Mouse (Mus musculus): Measurements from ENCODE around the gene Lgals7. TPM values are rescaled to one million over a fixed set of nuclear protein-coding genes. Genes with fewer than 3 reads are reported as not detected.

The Lgals7 gene
- total and polyA plus RNA-seq, 2 experiments from 2014 or later = 3.8 to 12.5 TPM

DNA sequence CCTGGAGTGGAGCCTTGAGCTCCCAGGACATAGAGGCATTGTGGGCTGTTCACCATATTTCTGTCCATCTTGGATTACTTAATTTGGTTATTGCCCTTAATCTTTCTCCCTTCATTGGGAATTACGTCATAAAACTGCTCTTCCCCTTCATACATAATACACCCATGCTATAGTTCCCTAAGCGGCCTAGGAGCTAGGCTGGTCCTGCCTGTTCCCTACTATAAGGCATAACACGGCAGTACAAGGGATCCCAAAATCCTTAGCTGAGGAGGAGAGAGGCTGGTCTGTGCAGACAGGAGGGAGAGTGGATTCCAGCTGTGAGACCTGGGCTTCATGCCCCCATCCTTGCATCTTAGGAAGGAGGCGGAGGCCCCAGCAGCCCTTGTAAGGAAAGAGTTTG lies 45.7 kb upstream of the Lgals7 start:
- DNase-seq (ENCODE audit: low spot score) (no peak), ATAC-seq (ENCODE audit: low FRiP score) (no peak)
- Histone ChIP-seq H3K27me3 (ENCODE audit: insufficient read depth, low read length) (no peaks in the 10 kb centered on the region), H3K9me3 (ENCODE audit: low read length) (no peaks in the 10 kb centered on the region), H3K4me1 (ENCODE audit: insufficient read depth, low read length) (0 out of 2 replicates have a peak, but pooled peaks cover under 1% of the 10 kb centered on the region), H3K36me3 (ENCODE audit: insufficient read depth, low read length) (peaks cover 76% of the 10 kb centered on the region), H3K27ac (ENCODE audit: low read depth, low read length) (no peak overlapping the region), H3K4me3 (ENCODE audit: low read depth, low read length) (no peak overlapping the region), H3K9ac (replicated peaks; ENCODE audit: low read length, poor library complexity, severe bottlenecking) (no peak overlapping the region), H3K4me2 (ENCODE audit: low read depth, low read length, poor library complexity, severe bottlenecking) (no peak overlapping the region)
- TF ChIP-seq CTCF (IDR thresholded peaks at IDR 0.05) = no peak
- WGBS = 79% methylated on average over 4 of the region's 4 CpGs

DNA sequence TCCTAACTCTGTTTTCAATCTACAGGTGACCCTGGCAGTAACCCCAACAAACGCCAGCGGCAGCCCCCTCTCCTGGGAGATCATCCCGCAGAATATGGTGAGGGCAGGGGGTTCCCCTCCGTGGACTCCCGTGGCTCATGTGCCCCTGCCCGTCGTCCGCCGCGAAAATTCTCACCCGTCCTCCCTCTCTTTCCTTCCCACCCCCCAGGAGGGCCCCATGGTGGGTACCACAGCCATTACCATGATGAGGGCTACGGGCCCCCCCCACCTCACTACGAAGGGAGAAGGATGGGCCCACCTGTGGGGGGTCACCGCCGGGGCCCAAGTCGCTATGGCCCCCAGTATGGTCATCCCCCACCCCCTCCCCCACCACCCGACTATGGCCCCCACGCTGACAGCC lies 45.2 kb upstream of the Lgals7 start:
- H3K4me2 ChIP-seq (ENCODE audit: low read depth, low read length, poor library complexity, severe bottlenecking) = no peak overlapping the region
- no peaks in the 10 kb centered on the region for H3K27me3 ChIP-seq (ENCODE audit: insufficient read depth, low read length)
- no peaks in the 10 kb centered on the region for H3K9me3 ChIP-seq (ENCODE audit: low read length)
- 80% methylated on average over 18 of the region's 18 CpGs for WGBS
- H3K4me3 ChIP-seq (ENCODE audit: low read depth, low read length) = no peak overlapping the region
- H3K9ac ChIP-seq (replicated peaks; ENCODE audit: low read length, poor library complexity, severe bottlenecking) = no peak overlapping the region
- no peaks in the 10 kb centered on the region for H3K4me1 ChIP-seq (ENCODE audit: insufficient read depth, low read length)
- no peak for TF ChIP-seq CTCF (IDR thresholded peaks at IDR 0.05)
- DNase-seq (ENCODE audit: low spot score) = no peak
- no peak for ATAC-seq (ENCODE audit: low FRiP score)
- no peak overlapping the region for H3K27ac ChIP-seq (ENCODE audit: low read depth, low read length)
- peaks cover 74% of the 10 kb centered on the region for H3K36me3 ChIP-seq (ENCODE audit: insufficient read depth, low read length)

DNA sequence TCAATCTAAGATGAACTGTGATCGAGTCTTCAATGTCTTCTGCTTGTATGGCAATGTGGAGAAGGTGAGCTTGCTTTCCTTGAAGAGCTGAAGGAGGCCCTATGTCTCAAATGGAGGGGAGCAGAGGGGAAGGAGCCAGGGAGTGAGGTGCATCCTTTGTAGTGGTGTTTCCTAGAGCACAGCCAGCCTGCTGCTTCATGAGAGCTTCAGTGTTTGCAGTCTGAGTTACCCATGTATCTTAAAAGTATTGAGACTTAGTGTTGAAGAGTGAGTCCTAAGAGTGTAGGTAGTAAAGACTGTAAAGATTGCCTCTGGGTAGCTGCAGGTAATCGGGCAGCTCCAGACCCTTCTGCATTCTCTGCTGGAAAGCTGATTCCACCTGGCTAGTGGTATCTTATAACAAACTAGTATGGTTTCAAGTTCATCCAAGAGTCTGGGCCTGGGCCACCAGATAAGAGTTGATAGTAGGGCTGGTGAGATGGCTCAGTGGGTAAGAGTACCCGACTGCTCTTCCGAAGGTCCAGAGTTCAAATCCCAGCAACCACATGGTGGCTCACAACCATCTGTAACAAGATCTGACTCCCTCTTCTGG lies 44.7 kb upstream of the Lgals7 start:
- Histone ChIP-seq H3K9ac (replicated peaks; ENCODE audit: low read length, poor library complexity, severe bottlenecking) (no peak overlapping the region), H3K27me3 (ENCODE audit: insufficient read depth, low read length) (no peaks in the 10 kb centered on the region), H3K4me2 (ENCODE audit: low read depth, low read length, poor library complexity, severe bottlenecking) (no peak overlapping the region), H3K36me3 (ENCODE audit: insufficient read depth, low read length) (peaks cover 69% of the 10 kb centered on the region), H3K9me3 (ENCODE audit: low read length) (no peaks in the 10 kb centered on the region), H3K4me1 (ENCODE audit: insufficient read depth, low read length) (no peaks in the 10 kb centered on the region), H3K4me3 (ENCODE audit: low read depth, low read length) (no peak overlapping the region), H3K27ac (ENCODE audit: low read depth, low read length) (no peak overlapping the region)
- no peak for ATAC-seq (ENCODE audit: low FRiP score)
- 83% methylated on average over 4 of the region's 4 CpGs for WGBS
- no peak for TF ChIP-seq CTCF (IDR thresholded peaks at IDR 0.05)
- no peak for DNase-seq (ENCODE audit: low spot score)

DNA sequence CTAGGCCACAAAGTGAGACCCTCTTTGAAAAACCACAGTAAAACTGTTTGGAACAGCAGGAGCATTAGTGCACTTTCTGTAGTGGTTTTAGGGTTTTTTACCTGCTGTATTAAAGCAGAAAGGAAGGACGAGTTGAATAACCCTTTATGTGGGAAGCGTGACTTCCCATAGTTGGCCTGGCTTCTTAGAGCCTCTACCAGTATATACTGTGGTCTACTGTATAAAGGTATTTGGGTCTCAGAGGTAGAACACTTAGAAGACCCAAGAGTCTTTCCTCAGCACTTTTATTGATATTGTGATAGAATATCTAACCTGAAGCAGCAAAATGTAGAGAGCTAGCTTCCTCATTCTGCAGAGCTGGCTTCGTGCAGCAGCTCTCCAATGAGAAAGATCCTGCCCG lies 44.1 kb upstream of the Lgals7 start:
- Histone ChIP-seq H3K4me3 (ENCODE audit: low read depth, low read length) (no peak overlapping the region), H3K27me3 (ENCODE audit: insufficient read depth, low read length) (no peaks in the 10 kb centered on the region), H3K9ac (replicated peaks; ENCODE audit: low read length, poor library complexity, severe bottlenecking) (no peak overlapping the region), H3K27ac (ENCODE audit: low read depth, low read length) (no peak overlapping the region), H3K4me1 (ENCODE audit: insufficient read depth, low read length) (no peaks in the 10 kb centered on the region), H3K9me3 (ENCODE audit: low read length) (no peaks in the 10 kb centered on the region), H3K36me3 (ENCODE audit: insufficient read depth, low read length) (peaks cover 64% of the 10 kb centered on the region), H3K4me2 (ENCODE audit: low read depth, low read length, poor library complexity, severe bottlenecking) (no peak overlapping the region)
- 82% methylated on average over 4 of the region's 4 CpGs for WGBS
- TF ChIP-seq CTCF (IDR thresholded peaks at IDR 0.05) = no peak
- ATAC-seq (ENCODE audit: low FRiP score) = no peak
- no peak for DNase-seq (ENCODE audit: low spot score)

DNA sequence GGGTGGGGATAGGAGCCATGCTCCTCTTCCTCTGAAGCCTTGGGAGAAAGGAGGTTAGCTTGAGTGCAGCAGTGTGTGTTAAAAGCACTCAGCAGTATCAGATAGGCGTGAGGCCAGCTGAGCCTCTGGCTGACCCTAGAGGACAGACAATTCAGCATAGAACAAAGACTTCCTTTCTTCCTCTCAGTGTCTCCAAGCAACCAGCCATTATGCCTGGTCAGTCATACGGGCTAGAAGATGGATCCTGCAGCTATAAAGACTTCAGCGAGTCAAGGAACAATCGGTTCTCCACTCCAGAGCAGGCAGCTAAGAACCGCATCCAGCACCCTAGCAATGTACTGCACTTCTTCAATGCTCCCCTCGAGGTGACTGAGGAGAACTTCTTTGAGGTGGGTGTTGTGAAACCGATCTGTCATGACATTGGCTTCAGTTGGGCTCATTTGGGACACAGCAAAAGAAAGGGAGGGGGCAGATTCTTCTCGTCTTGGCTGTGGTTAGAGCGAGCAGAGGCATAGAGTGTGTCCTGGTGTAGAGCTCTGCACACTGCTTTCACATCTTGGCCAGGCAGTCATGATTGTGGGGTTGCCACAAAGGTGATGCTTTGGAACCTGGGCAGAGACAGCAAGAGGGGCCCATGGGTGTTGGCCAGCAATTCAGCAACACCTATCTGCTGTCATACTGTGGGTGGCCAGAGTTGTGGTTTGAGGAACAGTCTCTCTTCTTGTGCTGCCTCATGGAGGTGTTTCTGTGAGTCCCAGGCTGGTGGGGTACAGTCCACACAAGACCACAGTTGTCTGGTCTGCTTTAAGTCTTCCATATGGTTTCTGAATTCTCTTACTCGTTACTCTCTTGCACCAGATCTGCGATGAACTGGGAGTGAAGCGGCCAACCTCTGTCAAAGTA lies 43.0 kb upstream of the Lgals7 start:
- DNase-seq (ENCODE audit: low spot score) = peak; percentile 51
- Histone ChIP-seq H3K27me3 (ENCODE audit: insufficient read depth, low read length) (no peaks in the 10 kb centered on the region), H3K4me2 (ENCODE audit: low read depth, low read length, poor library complexity, severe bottlenecking) (no peak overlapping the region), H3K27ac (ENCODE audit: low read depth, low read length) (peak overlapping the region; percentile 26; the same call in 1 of the 2 replicates), H3K4me1 (ENCODE audit: insufficient read depth, low read length) (0 out of 2 replicates have a peak, but pooled peaks cover under 1% of the 10 kb centered on the region), H3K4me3 (ENCODE audit: low read depth, low read length) (no peak overlapping the region), H3K36me3 (ENCODE audit: insufficient read depth, low read length) (peaks cover 55% of the 10 kb centered on the region), H3K9ac (replicated peaks; ENCODE audit: low read length, poor library complexity, severe bottlenecking) (no peak overlapping the region), H3K9me3 (ENCODE audit: low read length) (no peaks in the 10 kb centered on the region)
- WGBS = 40% methylated on average over 12 of the region's 12 CpGs
- ATAC-seq (ENCODE audit: low FRiP score) = no peak
- no peak for TF ChIP-seq CTCF (IDR thresholded peaks at IDR 0.05)

DNA sequence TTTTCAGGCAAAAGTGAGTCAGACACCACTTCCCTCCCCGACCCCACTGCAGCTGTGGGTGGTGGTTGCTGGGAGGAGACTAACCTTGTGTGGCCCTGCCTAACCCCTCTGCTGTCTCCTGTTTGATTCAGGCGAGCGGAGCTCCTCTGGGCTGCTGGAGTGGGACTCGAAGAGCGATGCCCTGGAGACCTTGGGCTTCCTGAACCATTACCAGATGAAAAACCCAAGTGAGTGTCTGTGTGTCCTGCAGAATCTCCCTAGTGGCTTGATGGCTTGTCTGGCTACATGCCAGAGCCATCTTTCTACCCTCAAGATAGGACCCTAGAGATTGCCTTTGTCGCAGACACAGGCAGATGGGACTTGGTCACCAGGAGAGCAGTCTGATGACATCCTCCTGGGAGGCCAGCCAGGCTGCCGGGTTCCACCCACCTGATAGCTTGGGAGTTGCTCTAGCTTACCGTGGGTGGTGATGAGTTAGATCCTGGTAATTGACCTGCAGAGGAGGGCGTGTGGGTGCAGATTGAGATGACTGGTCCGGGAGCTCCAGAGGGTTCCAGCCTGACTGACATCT lies 42.3 kb upstream of the Lgals7 start:
- Histone ChIP-seq H3K36me3 (ENCODE audit: insufficient read depth, low read length) (peaks cover 48% of the 10 kb centered on the region), H3K4me1 (ENCODE audit: insufficient read depth, low read length) (peaks cover 6% of the 10 kb centered on the region; the same call in 1 of the 2 replicates), H3K9ac (replicated peaks; ENCODE audit: low read length, poor library complexity, severe bottlenecking) (no peak overlapping the region), H3K27me3 (ENCODE audit: insufficient read depth, low read length) (no peaks in the 10 kb centered on the region), H3K4me3 (ENCODE audit: low read depth, low read length) (no peak overlapping the region), H3K27ac (ENCODE audit: low read depth, low read length) (no peak overlapping the region), H3K4me2 (ENCODE audit: low read depth, low read length, poor library complexity, severe bottlenecking) (no peak overlapping the region), H3K9me3 (ENCODE audit: low read length) (no peaks in the 10 kb centered on the region)
- WGBS = 62% methylated on average over 10 of the region's 10 CpGs
- ATAC-seq (ENCODE audit: low FRiP score) = no peak
- DNase-seq (ENCODE audit: low spot score) = no peak
- TF ChIP-seq CTCF (IDR thresholded peaks at IDR 0.05) = no peak

All from midbrain, postnatal 0 days (tissue).